Mouse (Mus musculus) stomach, adult 2 months (tissue): ENCODE results near the gene Tle4. TPM values are rescaled to one million over a fixed set of nuclear protein-coding genes. Genes with fewer than 3 reads are reported as not detected.

Experiments
- polyA plus RNA-seq: library from polyadenylated mRNA; depleted of rRNA; stranded (reverse); fragments of >200 nt; gene quantifications from 2 replicates; pipeline ENCODE4 v1.2.3, GENCODE M21; 2012; rRNA removed

Gene Tle4
- 2.5 and 2.8 TPM in 2 replicates for polyA plus RNA-seq

GRCm38 (mm10) chr19:14597917-14598689, at the start of gene Tle4:
Gene Tle4, minus strand, starts transcription at chr19:14598051.

